Mouse (Mus musculus) heart, postnatal 14 days (tissue): ENCODE data around the gene Fam214a. TPM values are rescaled to one million over a fixed set of nuclear protein-coding genes. Genes with fewer than 3 reads are reported as not detected.
A peak's percentile ranks its signal among the peaks of the same experiment; 100 is the strongest.

Experiments
- DNase-seq, 2 experiments: peaks; one replicate each; pipeline ENCODE4 v3.0.0; 2021 to 2022
- intact Hi-C: fragments of 180-260 bp; cut with DNase I; formaldehyde crosslinking; loops from one replicate; pipeline ENCODE4 v1.15.1; 2025
- long read RNA-seq, 2 experiments: library from polyadenylated mRNA; stranded (forward); transcript quantifications; one replicate each; pipeline ENCODE4 v2.0.0; 2021
- total RNA-seq, 2 experiments: library from RNA; stranded (reverse); gene quantifications; 2 replicates each; pipeline ENCODE4 v1.2.3; 2021

The Fam214a gene
- 10 to 100 TPM; 26.7 to 36.3 TPM for total RNA-seq
- long read RNA-seq, experiment 1, full-length matches to known transcripts: 10 of 18 reads
- long read RNA-seq, experiment 1, partial matches to known transcripts: 2 of 18 reads
- long read RNA-seq, experiment 1, other reads (novel, unspliced or antisense): 6 of 18 reads
- long read RNA-seq, experiment 2, full-length matches to known transcripts: 18 of 29 reads
- long read RNA-seq, experiment 2, partial matches to known transcripts: 4 of 29 reads
- long read RNA-seq, experiment 2, other reads (novel, unspliced or antisense): 7 of 29 reads

GRCm38 (mm10) chr9:74952756-74953247, at the start of gene Fam214a:
Fam214a (plus strand) TSS chr9:74952884.
- DNase-seq: peak; percentile 91 to 94
- intact Hi-C loops: loop anchor here (2.0 to 5.0 kb wide), 4 partner anchors 20 to 84 kb away; partner anchors contain the start of gene Arpp19

GRCm38 (mm10) chr9:74904866-74905508, 47.7 kb upstream of the Fam214a start:
- intact Hi-C loops: loop anchor here (5.0 to 10.0 kb wide), 4 partner anchors 100 to 377 kb away; partner anchors contain the start of gene Arpp19
- DNase-seq: peak; percentile 71 to 88

- intact Hi-C loops: loop anchor here (5.0 to 10.0 kb wide), 3 partner anchors 98 to 285 kb away; partner anchors contain the start of gene Arpp19
- DNase-seq: no peak
Measured at GRCm38 (mm10) chr9:74906951-74907350, 45.7 kb upstream of the Fam214a start.

- intact Hi-C loops: loop anchor here (5.0 to 10.0 kb wide), 3 partner anchors 96 to 283 kb away; partner anchors contain the start of gene Arpp19
- peak; percentile 60 to 63 for DNase-seq
Measured at GRCm38 (mm10) chr9:74909245-74909644, 43.4 kb upstream of the Fam214a start.

- intact Hi-C loops: loop anchor here (2.0 kb wide), 1 partner anchor 43 kb away; the partner anchor contains the start of gene Fam214a
- no peak for DNase-seq
Measured at GRCm38 (mm10) chr9:74910226-74910759, 42.4 kb upstream of the Fam214a start.

GRCm38 (mm10) chr9:74911430-74911829, 41.3 kb upstream of the Fam214a start:
- no peak for DNase-seq
- intact Hi-C loops: loop anchor here (2.0 kb wide), 1 partner anchor 41 kb away; the partner anchor contains the start of gene Fam214a

- intact Hi-C loops: loop anchor here (2.0 kb wide), 1 partner anchor 41 kb away; the partner anchor contains the start of gene Fam214a
- no peak for DNase-seq
Measured at GRCm38 (mm10) chr9:74911919-74912318, 40.8 kb upstream of the Fam214a start.

- no peak for DNase-seq
- intact Hi-C loops: no loop called here
Measured at GRCm38 (mm10) chr9:74912619-74913376, 39.9 kb upstream of the Fam214a start.

- intact Hi-C loops: no loop called here
Measured at GRCm38 (mm10) chr9:74915611-74916010, 37.1 kb upstream of the Fam214a start.

GRCm38 (mm10) chr9:74920450-74920849, 32.2 kb upstream of the Fam214a start:
- no peak for DNase-seq
- intact Hi-C loops: no loop called here

More at GRCm38 (mm10) chr9:74915611-74916010, 37.1 kb upstream of the Fam214a start:
- DNase-seq: no peak

- DNase-seq: no peak
- intact Hi-C loops: no loop called here
Measured at GRCm38 (mm10) chr9:74921422-74921821, 31.3 kb upstream of the Fam214a start.

GRCm38 (mm10) chr9:74922884-74923283, 29.8 kb upstream of the Fam214a start:
- no peak for DNase-seq
- intact Hi-C loops: no loop called here

- intact Hi-C loops: no loop called here
- DNase-seq: no peak
Measured at GRCm38 (mm10) chr9:74923291-74923977, 29.2 kb upstream of the Fam214a start.

- intact Hi-C loops: no loop called here
- no peak for DNase-seq
Measured at GRCm38 (mm10) chr9:74925220-74925769, 27.4 kb upstream of the Fam214a start.

- intact Hi-C loops: no loop called here
- no peak for DNase-seq
Measured at GRCm38 (mm10) chr9:74929981-74930423, 22.7 kb upstream of the Fam214a start.

GRCm38 (mm10) chr9:74930653-74931052, 22.0 kb upstream of the Fam214a start:
- intact Hi-C loops: no loop called here
- DNase-seq: no peak

GRCm38 (mm10) chr9:74935289-74935688, 17.4 kb upstream of the Fam214a start:
- intact Hi-C loops: no loop called here
- DNase-seq: no peak

GRCm38 (mm10) chr9:74937761-74938160, 14.9 kb upstream of the Fam214a start:
- intact Hi-C loops: no loop called here

More at GRCm38 (mm10) chr9:74937761-74938160, 14.9 kb upstream of the Fam214a start:
- no peak for DNase-seq
